Mouse (Mus musculus): ENCODE measurements at regions not wholly inside any gene's neighbourhood (a gene's known extent, or its start where the extent isn't known, plus 50 kb on each side); places are given as distances from the start of the nearest gene placed in this dataset.

- no peak for TF ChIP-seq POLR2A (IDR thresholded peaks at IDR 0.05; ENCODE audit: borderline replicate concordance, extremely low read depth, insufficient read depth, insufficient read length, poor library complexity, severe bottlenecking)
- no peak for TF ChIP-seq CTCF (IDR thresholded peaks at IDR 0.05; ENCODE audit: borderline replicate concordance, extremely low read depth, insufficient read depth, insufficient read length)
Observed at GRCm38 (mm10) chr7:113081120-113081519, 126.1 kb upstream of the Arntl start.

Measured in brain, embryonic 14.5 days (tissue).